Mouse (Mus musculus) CD4-positive naive resting alpha-beta T cell, adult 76 days (primary cell): ENCODE data around the gene 2410137M14Rik. TPM values are rescaled to one million over a fixed set of nuclear protein-coding genes. Genes with fewer than 3 reads are reported as not detected.

Source experiments
- total RNA-seq: library from RNA; stranded (reverse); gene quantifications from one replicate; pipeline ENCODE4 v1.2.4, GENCODE M21; 2023

2410137M14Rik gene
- not detected for total RNA-seq

GRCm38 (mm10) chr17:36981221-36981813 is at the start of gene 2410137M14Rik:
TSS of gene 2410137M14Rik (minus strand) at chr17:36981237.

GRCm38 (mm10) chr17:37022628-37023576 is 41.9 kb upstream of the 2410137M14Rik start, which contains the start of gene Mog:
TSS of gene Mog (minus strand) at chr17:37023398.

GRCm38 (mm10) chr17:37000863-37001262 is 19.8 kb upstream of the 2410137M14Rik start, which contains the start of gene Zfp57:
TSS of gene Zfp57 (plus strand) at chr17:37001163.

GRCm38 (mm10) chr17:36989437-36989836 is 8.4 kb upstream of the 2410137M14Rik start, which contains the start of gene H2-M5:
TSS of gene H2-M5 (minus strand) at chr17:36989537.

GRCm38 (mm10) chr17:36957999-36958743 is 22.9 kb downstream of the 2410137M14Rik start, which contains the start of the genes Znrd1 and Znrd1as:
TSS of gene Znrd1 (minus strand) at chr17:36958559.
TSS of gene Znrd1as (plus strand) at chr17:36958592.

GRCm38 (mm10) chr17:36950981-36951947 is 29.8 kb downstream of the 2410137M14Rik start, which contains the start of gene Ppp1r11:
TSS of gene Ppp1r11 (minus strand) at chr17:36951741.

GRCm38 (mm10) chr17:36942791-36943471 is 38.1 kb downstream of the 2410137M14Rik start, which contains the start of gene Rnf39:
TSS of gene Rnf39 (plus strand) at chr17:36942918.

Other genes starting within 250 kb of the 2410137M14Rik start
- not detected for gene H2-M10.5, start 208.3 kb downstream of the 2410137M14Rik start, total RNA-seq
- not detected for gene H2-M10.6, start 169.1 kb downstream of the 2410137M14Rik start, total RNA-seq
- gene Trim26, start 144.1 kb downstream of the 2410137M14Rik start, total RNA-seq: 125 TPM
- not detected for gene Trim15, start 114.0 kb downstream of the 2410137M14Rik start, total RNA-seq
- gene Trim10, start 111.7 kb downstream of the 2410137M14Rik start, total RNA-seq: 2.6 TPM
- not detected for gene Trim40, start 91.1 kb downstream of the 2410137M14Rik start, total RNA-seq
- gene Trim31, start 83.1 kb downstream of the 2410137M14Rik start, total RNA-seq: not detected
- 1.4 TPM for gene Rnf39, start 38.3 kb downstream of the 2410137M14Rik start, total RNA-seq
- gene Ppp1r11, start 29.5 kb downstream of the 2410137M14Rik start, total RNA-seq: 70.8 TPM
- gene Znrd1, start 22.7 kb downstream of the 2410137M14Rik start, total RNA-seq: 64.3 TPM
- gene Znrd1as, start 22.6 kb downstream of the 2410137M14Rik start, total RNA-seq: 1.7 TPM
- not detected for gene H2-M5, start 8.3 kb upstream of the 2410137M14Rik start, total RNA-seq
- gene Zfp57, start 19.9 kb upstream of the 2410137M14Rik start, total RNA-seq: not detected
- gene Mog, start 42.2 kb upstream of the 2410137M14Rik start, total RNA-seq: not detected
- gene Gabbr1, start 64.7 kb upstream of the 2410137M14Rik start, total RNA-seq: 112 TPM
- 0.21 TPM for gene Olfr90, start 107.3 kb upstream of the 2410137M14Rik start, total RNA-seq
- gene Olfr91, start 117.0 kb upstream of the 2410137M14Rik start, total RNA-seq: not detected
- gene Olfr92, start 138.9 kb upstream of the 2410137M14Rik start, total RNA-seq: not detected
- not detected for gene Olfr93, start 180.3 kb upstream of the 2410137M14Rik start, total RNA-seq
- gene Ubd, start 212.7 kb upstream of the 2410137M14Rik start, total RNA-seq: not detected
- gene Olfr94, start 219.8 kb upstream of the 2410137M14Rik start, total RNA-seq: not detected
- gene Olfr95, start 231.9 kb upstream of the 2410137M14Rik start, total RNA-seq: not detected
- not detected for gene Olfr96, start 238.9 kb upstream of the 2410137M14Rik start, total RNA-seq